Mouse (Mus musculus) kidney, adult 2 months (tissue): ENCODE data around the gene Pacs1. TPM values are rescaled to one million over a fixed set of nuclear protein-coding genes. Genes with fewer than 3 reads are reported as not detected.
A peak's percentile ranks its signal among the peaks of the same experiment; 100 is the strongest.
"Not testable (repeated sequence)": the region's sequence is repeated elsewhere in the genome, so short reads cannot be mapped to it uniquely, and the experiment has no call there.

ENCODE experiments used
- DNase-seq: peaks from one replicate; pipeline ENCODE4 v3.0.0; 2021
- H3K27ac ChIP-seq: fragments of 200-500 bp; 2 replicates; pipeline ENCODE4 v1.5.1; 2012; ENCODE audit warnings: low read depth, low read length, control low read depth, inconsistent platforms; ENCODE audit not compliant: insufficient read depth
- H3K27me3 ChIP-seq: fragments of 200-500 bp; replicated peaks from 2 replicates; pipeline ENCODE4 v1.6.1; 2012; ENCODE audit warnings: mild to moderate bottlenecking, moderate library complexity, low read length, inconsistent platforms; ENCODE audit not compliant: control insufficient read depth, insufficient read depth
- H3K36me3 ChIP-seq: fragments of 200-500 bp; 2 replicates; pipeline ENCODE4 v1.6.1; 2012; ENCODE audit warnings: mild to moderate bottlenecking, moderate library complexity, low read length, inconsistent platforms; ENCODE audit not compliant: control insufficient read depth, insufficient read depth
- H3K4me1 ChIP-seq: fragments of 200-500 bp; 2 replicates; pipeline ENCODE4 v1.6.1; 2011; ENCODE audit warnings: low read length; ENCODE audit not compliant: control insufficient read depth, insufficient read depth
- H3K4me3 ChIP-seq: fragments of 200-500 bp; 2 replicates; pipeline ENCODE4 v1.5.1; 2011; ENCODE audit warnings: mild to moderate bottlenecking, low read depth, low read length, control low read depth; ENCODE audit not compliant: insufficient read depth
- CTCF ChIP-seq: fragments of 200-500 bp; conservative IDR thresholded peaks from 2 replicates; pipeline ENCODE4 v1.5.1; 2011; ENCODE audit warnings: low read depth, mild to moderate bottlenecking, control low read depth, low read length, moderate library complexity, mixed read lengths; ENCODE audit not compliant: insufficient read depth, insufficient read length
- POLR2A ChIP-seq: fragments of 200-500 bp; IDR thresholded peaks from one replicate; pipeline ENCODE4 v1.6.1; 2011; ENCODE audit warnings: low read depth, low read length, control low read depth
- WGBS: fragments of 180-500 bp; shearing (Covaris S2); methylation state at CpG from one replicate; pipeline ENCODE4 v1.1.7; 2018; 5-methylcytosine and 5-hydroxymethylcytosine counted together
- polyA plus RNA-seq: library from polyadenylated mRNA; depleted of rRNA; stranded (reverse); fragments of >200 nt; gene quantifications from 2 replicates; pipeline ENCODE4 v1.2.3, GENCODE M21; 2012

Pacs1 gene
- polyA plus RNA-seq, 1 experiment = 16.1 TPM

DNA sequence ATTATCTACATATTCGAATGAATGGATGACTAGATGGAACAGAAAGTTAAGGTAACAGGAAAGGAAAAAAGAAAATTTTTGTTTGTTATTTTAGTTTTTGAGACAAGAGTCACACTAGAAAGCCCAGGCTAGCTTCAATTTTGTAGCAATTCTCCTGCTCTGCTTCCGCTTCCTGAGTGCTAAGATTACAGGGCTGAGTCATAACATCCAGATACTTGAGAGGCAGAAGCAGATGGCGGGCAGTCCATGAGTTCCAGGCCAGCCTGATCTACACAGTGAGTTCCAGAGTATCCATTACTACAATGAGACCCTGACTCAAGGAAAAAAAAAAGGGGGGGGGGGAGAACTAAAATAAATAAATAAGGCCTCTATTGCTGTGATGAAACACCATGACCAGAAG, 52.5 kb downstream of the Pacs1 start:
- TF ChIP-seq POLR2A (no peak), CTCF (no peak)
- Histone ChIP-seq H3K27ac (no peak overlapping the region), H3K36me3 (no peaks in the 10 kb centered on the region), H3K27me3 (no peaks in the 10 kb centered on the region), H3K4me1 (no peaks in the 10 kb centered on the region), H3K4me3 (no peak overlapping the region)
- DNase-seq = no peak
- 94% methylated on average over 3 of the region's 3 CpGs for WGBS

DNA sequence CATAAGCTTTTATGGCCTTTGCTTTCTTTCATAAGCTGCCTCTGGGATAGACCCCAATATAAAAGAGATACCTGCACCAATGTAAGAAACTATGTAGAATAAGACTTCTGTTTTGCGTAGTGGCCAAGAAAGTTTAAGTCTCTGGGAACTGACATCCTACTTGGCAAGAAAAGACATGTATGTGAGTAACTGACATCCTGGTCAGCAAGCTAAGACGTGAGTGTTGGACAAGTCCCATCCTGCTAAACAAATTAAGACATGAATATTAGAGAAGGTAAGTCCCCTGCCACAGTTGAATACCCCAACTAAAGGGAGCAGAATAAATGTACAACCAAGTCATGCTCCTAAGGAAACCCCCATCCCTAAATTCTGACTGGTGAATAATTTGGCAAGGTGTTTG, 71.2 kb downstream of the Pacs1 start:
- Histone ChIP-seq H3K27me3 (no peaks in the 10 kb centered on the region), H3K27ac (no peak overlapping the region), H3K36me3 (no peaks in the 10 kb centered on the region), H3K4me1 (no peaks in the 10 kb centered on the region), H3K4me3 (no peak overlapping the region)
- TF ChIP-seq CTCF (no peak), POLR2A (no peak)
- no peak for DNase-seq
- WGBS = 90% methylated on average over 2 of the region's 2 CpGs

DNA sequence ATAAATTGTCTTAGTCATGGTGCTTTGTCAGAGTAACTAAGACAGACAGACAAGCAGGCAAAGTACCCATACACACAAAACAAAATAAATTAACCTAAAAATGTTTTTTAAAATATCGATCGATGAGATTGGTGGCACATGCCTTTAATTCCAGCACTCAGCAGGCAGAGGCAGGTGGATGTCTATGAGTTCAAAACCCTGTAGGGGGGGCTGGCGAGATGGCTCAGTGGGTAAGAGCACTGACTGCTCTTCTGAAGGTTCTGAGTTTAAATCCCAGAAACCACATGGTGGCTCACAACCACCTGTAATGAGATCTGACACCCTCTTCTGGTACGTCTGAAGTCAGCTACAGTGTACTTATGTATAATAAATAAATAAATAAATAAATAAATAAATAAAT, 72.3 kb downstream of the Pacs1 start:
- not testable (repeated sequence) for H3K36me3 ChIP-seq, DNase-seq, H3K4me3 ChIP-seq, H3K4me1 ChIP-seq, H3K27me3 ChIP-seq, H3K27ac ChIP-seq
- WGBS = 97% methylated on average over 4 of the region's 4 CpGs

DNA sequence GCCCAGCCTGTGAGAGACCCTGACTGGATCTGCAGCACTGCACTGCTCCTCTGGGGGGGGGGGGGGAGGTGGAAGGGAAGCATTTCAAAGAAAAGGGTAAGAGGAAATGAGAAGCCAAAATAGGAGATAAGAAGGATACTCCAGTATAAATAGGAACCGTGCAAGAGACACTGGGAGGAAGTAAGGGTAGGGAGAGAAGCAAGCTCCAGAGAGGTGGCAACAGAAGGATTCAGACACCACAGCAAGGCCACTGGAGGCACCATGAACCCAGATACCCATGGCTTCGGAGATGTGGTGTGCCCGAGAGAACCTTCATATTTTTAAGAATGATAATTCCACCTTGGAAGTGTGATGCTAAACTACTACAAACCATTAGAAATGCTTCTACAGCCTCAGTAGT, 74.4 kb downstream of the Pacs1 start:
- WGBS = 79% methylated on average over 3 of the region's 3 CpGs
- H3K4me1 ChIP-seq = no peaks in the 10 kb centered on the region

DNA sequence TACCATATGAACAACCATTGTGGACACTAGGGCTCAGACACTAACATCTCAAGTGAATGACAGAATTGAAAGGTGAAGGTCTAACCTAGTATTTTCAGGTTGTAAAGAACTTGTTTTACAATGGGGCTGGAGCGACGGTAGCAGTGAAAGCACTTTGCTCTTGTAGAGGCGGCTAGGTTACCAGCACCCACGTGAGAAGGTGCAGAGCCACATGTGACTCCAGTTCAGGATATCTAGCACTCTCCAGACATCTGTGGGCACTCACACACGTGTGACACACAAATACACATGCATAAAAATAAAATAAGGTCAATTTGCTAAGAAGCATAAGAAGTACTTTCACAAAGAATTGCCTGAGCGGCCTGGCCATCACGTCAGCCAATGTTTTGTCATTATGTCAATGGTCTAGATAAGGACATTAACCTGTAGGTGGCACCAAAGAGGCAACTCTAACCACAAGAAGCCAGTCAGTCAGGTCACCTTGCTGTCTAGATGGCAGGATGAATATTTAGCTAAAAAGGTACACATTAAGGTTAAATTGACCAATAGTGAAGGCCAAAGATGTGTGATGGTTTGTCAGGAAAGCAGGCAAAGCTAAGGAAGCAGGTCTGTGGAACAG, 77.4 kb downstream of the Pacs1 start:
- H3K27me3 ChIP-seq = no peaks in the 10 kb centered on the region
- no peak overlapping the region for H3K27ac ChIP-seq
- H3K36me3 ChIP-seq = no peaks in the 10 kb centered on the region
- TF ChIP-seq POLR2A (no peak), CTCF (peak; percentile 60)
- no peaks in the 10 kb centered on the region for H3K4me1 ChIP-seq
- H3K4me3 ChIP-seq = no peak overlapping the region
- 49% methylated on average over 7 of the region's 7 CpGs for WGBS
- DNase-seq = peak; percentile 82

More for the DNA sequence above, 74.4 kb downstream of the Pacs1 start:
- H3K36me3 ChIP-seq = no peaks in the 10 kb centered on the region
- H3K4me3 ChIP-seq = no peak overlapping the region
- H3K27me3 ChIP-seq = no peaks in the 10 kb centered on the region
- no peak overlapping the region for H3K27ac ChIP-seq
- no peak for DNase-seq
- TF ChIP-seq POLR2A = no peak
- no peak for TF ChIP-seq CTCF

DNA sequence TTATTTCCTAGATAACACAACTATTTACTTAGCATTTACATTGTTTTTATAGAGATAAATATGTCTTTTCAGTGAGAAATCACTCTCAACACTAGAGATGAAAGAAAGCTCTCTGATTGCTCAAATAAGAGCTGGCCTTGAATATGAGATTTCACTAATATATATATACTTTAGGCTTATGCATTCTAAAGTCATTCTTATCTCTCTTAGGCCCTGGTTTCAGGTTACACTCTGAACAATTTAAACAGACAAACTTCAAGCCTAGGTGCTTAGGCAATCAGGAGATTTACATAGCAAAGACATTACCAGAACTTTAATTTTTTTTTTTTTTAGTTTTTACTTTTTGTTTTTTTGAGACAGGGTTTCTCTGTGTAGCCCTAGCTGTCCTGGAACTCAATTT, 80.5 kb downstream of the Pacs1 start:
- no peak for DNase-seq
- Histone ChIP-seq H3K4me1 (no peaks in the 10 kb centered on the region; the same call in 1 of the 2 replicates), H3K27ac (no peak overlapping the region), H3K4me3 (no peak overlapping the region), H3K36me3 (no peaks in the 10 kb centered on the region), H3K27me3 (no peaks in the 10 kb centered on the region)
- TF ChIP-seq CTCF = no peak
- no peak for TF ChIP-seq POLR2A

DNA sequence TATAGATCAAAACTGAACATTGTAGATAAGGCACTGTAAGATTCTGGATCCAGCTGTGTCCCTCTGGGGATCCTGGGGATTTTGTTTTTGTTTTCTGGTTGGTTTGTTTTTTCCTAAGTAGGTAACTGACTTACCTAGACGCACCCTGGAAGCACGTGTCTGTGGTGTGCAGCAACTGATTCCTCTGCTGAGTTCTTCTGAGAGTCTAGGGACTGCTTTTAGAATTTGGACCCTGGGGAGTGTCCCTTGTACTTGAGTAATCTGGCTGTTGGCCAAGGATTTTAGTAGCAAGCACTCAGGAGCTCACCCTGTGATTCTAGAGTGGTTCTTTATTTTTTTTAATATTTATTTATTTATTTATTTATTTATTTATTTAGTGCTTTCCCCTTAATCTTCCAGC, 85.5 kb downstream of the Pacs1 start:
- 53% methylated on average over 2 of the region's 2 CpGs for WGBS
- Histone ChIP-seq H3K27me3 (no peaks in the 10 kb centered on the region), H3K4me1 (peaks cover under 1% of the 10 kb centered on the region; the same call in 1 of the 2 replicates), H3K36me3 (no peaks in the 10 kb centered on the region), H3K4me3 (no peak overlapping the region), H3K27ac (no peak overlapping the region)
- TF ChIP-seq CTCF = no peak
- TF ChIP-seq POLR2A = no peak
- DNase-seq = peak; percentile 69

DNA sequence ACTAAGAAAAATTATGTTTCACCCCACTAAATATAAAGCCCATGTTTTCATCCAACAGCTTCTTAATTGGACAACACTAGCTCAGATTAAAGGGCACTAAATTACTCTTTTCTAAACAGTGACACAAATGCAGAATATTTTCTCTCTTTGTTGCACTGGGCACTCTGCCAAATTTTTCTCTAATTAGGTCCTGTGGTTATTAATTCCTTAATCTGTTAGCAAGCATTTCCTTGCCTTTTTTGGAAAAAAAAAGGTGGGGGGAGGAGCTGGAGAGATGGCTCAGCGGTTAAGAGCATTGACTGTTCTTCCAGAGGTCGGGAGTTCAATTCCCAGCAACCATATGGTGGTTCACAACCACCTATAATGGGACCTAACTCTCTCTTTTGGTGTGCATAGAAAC, 91.0 kb downstream of the Pacs1 start:
- Histone ChIP-seq H3K27ac (no peak overlapping the region), H3K4me1 (0 out of 2 replicates have a peak, but pooled peaks cover 2% of the 10 kb centered on the region), H3K4me3 (no peak overlapping the region), H3K27me3 (no peaks in the 10 kb centered on the region), H3K36me3 (no peaks in the 10 kb centered on the region)
- no peak for TF ChIP-seq CTCF
- TF ChIP-seq POLR2A = no peak
- DNase-seq = peak; percentile 48
- 27% methylated on average over 2 of the region's 2 CpGs for WGBS
